Mouse (Mus musculus) hindbrain, embryonic 10.5 days (tissue): Measurements from ENCODE around the gene Fundc1. TPM values are rescaled to one million over a fixed set of nuclear protein-coding genes. Genes with fewer than 3 reads are reported as not detected.
"Not testable (repeated sequence)": the region's sequence is repeated elsewhere in the genome, so short reads cannot be mapped to it uniquely, and the experiment has no call there.

Experiments used
- DNase-seq: peaks from one replicate; pipeline ENCODE4 v3.0.0-alpha.2; 2017; ENCODE audit warnings: low spot score
- H3K27ac ChIP-seq: fragments of 300-500 bp; sonication (generic); 2 replicates; pipeline ENCODE4 v1.5.1; 2016; ENCODE audit warnings: mild to moderate bottlenecking, moderate library complexity
- H3K27me3 ChIP-seq: fragments of 300-500 bp; sonication (generic); 2 replicates; pipeline ENCODE4 v1.6.1; 2016; ENCODE audit warnings: mild to moderate bottlenecking; ENCODE audit not compliant: poor library complexity, insufficient read depth, severe bottlenecking
- H3K36me3 ChIP-seq: fragments of 300-500 bp; sonication (generic); 2 replicates; pipeline ENCODE4 v1.6.1; 2016; ENCODE audit warnings: mild to moderate bottlenecking, moderate library complexity
- H3K4me1 ChIP-seq: fragments of 300-500 bp; sonication (generic); replicated peaks from 2 replicates; pipeline ENCODE4 v1.6.1; 2016; ENCODE audit warnings: mild to moderate bottlenecking
- H3K4me3 ChIP-seq: fragments of 300-500 bp; sonication (generic); 2 replicates; pipeline ENCODE4 v1.5.1; 2016; ENCODE audit warnings: mild to moderate bottlenecking, moderate library complexity
- H3K9me3 ChIP-seq: fragments of 300-500 bp; sonication (generic); 2 replicates; pipeline ENCODE4 v1.6.1; 2016; ENCODE audit warnings: mild to moderate bottlenecking, moderate library complexity
- WGBS: fragments of 180-500 bp; shearing (Covaris S2); methylation state at CpG from one replicate; pipeline ENCODE4 v1.1.7; 2016; 5-methylcytosine and 5-hydroxymethylcytosine counted together
- polyA plus RNA-seq: library from polyadenylated mRNA; unstranded; fragments of >200 nt; fragmentation: Nextera tagmentation; extraction: Ambion mirVana; gene quantifications from 2 replicates; pipeline ENCODE4 v1.2.1, GENCODE M21; 2016

The Fundc1 gene
- 39.2 and 44.7 TPM in 2 replicates for polyA plus RNA-seq

DNA sequence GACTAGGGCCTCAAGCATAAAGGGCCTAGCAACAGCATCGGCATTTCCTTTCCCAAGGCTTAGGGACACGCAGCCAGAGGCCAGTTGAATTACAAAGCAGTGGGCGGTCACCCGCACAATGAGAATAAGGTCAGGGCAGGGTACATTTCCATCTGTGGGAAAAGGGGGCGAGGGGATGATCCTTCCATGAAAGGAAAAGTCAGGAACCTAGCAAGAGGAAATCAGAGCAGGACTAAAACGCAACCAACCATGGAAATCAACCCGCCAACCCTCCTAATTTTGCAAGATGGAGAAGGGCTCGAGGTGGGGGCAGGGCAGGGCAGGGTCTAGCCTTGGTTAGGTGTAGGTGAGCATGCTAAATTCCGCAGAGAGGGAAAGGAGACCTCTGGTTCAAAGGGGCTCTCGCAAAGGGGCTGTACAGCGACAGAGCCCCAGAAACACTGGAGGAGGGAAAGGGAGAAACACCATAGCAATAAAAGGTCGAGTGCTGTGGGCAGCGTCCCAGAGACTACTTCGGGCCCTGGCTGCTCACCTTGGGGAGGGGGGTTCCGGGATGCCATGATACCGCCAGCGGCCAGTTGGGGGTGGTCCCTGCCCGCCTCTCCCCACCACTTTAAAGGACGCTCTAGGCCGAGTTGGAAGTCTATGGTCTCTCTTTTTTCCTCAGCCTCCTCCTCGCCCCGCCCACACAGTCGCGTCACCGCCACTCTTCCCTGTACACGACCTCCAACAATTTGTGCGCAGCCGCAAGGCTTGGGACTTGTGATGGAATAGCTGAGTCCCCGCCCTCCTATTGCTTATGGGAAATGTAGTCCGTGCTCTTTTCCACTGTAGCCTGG, at the start of gene Fundc1:
Gene Fundc1, minus strand, starts transcription at position 705 of the 839 bp plus-strand sequence.
- DNase-seq, result peak; percentile 91
- WGBS, result 7% methylated on average over 30 of the region's 30 CpGs
- Histone ChIP-seq H3K27ac (peak within 1 kb of the TSS; percentile 90), H3K4me3 (peak within 1 kb of the TSS; percentile 54), H3K4me1 (no peaks in the 10 kb centered on the region), H3K9me3 (no peaks in the 10 kb centered on the region), H3K27me3 (no peaks in the 10 kb centered on the region), H3K36me3 (no peaks in the 10 kb centered on the region)

DNA sequence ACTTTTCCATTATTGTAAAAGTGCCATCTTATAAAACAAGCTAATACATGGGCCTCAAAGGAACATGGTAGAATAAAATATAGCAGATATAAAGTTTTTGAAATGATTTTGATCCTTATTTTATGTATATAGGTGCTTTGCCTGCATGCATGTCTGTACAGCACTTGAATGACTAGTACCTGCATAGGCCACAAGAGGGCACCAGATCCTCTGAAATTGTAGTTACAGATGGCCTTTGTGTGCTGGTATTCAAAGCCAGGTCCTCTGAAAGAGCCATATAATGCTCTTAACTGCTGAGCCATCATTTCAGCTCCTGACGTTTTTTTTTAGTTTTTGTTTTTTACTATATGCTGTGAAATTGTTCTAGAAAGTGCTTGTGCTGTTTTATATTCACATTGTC, 39.1 kb upstream of the Fundc1 start:
- WGBS, result 91% methylated on average over 1 of the region's 1 CpGs
- Histone ChIP-seq H3K9me3 (no peaks in the 10 kb centered on the region), H3K4me1 (no peaks in the 10 kb centered on the region), H3K36me3 (no peaks in the 10 kb centered on the region), H3K27ac (no peak overlapping the region), H3K27me3 (no peaks in the 10 kb centered on the region), H3K4me3 (no peak overlapping the region)
- DNase-seq, result no peak

GRCm38 (mm10) chrX:17608763-17609162, 36.6 kb upstream of the Fundc1 start:
- H3K36me3 ChIP-seq, result no peaks in the 10 kb centered on the region
- DNase-seq, result no peak
- H3K27me3 ChIP-seq, result no peaks in the 10 kb centered on the region
- H3K4me3 ChIP-seq, result no peak overlapping the region
- no peaks in the 10 kb centered on the region for H3K9me3 ChIP-seq
- WGBS, result 76% methylated on average over 1 of the region's 1 CpGs
- no peak overlapping the region for H3K27ac ChIP-seq
- H3K4me1 ChIP-seq, result no peaks in the 10 kb centered on the region

DNA sequence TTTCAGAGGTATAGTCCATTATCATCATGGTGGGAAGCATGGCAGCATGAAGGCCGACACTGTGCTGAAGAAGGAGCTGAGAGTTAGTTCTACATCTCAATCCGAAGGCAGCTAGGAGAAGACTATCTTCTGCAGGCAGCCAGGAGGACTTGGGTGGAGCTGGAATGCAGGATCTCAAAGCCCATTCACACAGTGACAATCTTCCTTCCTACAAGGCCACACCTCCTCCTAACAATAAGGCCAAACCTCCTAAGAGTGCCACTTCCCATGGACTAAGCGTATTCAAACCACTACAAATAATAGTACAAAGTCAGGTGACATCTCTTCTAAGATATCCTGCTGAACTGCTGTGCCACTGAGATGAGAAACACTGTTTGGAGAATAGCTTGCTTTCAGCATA, 35.5 kb upstream of the Fundc1 start:
- 83% methylated on average over 3 of the region's 3 CpGs for WGBS
- no peak overlapping the region for H3K27ac ChIP-seq
- no peak for DNase-seq
- H3K4me1 ChIP-seq, result no peaks in the 10 kb centered on the region
- H3K36me3 ChIP-seq, result no peaks in the 10 kb centered on the region
- H3K27me3 ChIP-seq, result no peaks in the 10 kb centered on the region
- no peaks in the 10 kb centered on the region for H3K9me3 ChIP-seq
- H3K4me3 ChIP-seq, result no peak overlapping the region

DNA sequence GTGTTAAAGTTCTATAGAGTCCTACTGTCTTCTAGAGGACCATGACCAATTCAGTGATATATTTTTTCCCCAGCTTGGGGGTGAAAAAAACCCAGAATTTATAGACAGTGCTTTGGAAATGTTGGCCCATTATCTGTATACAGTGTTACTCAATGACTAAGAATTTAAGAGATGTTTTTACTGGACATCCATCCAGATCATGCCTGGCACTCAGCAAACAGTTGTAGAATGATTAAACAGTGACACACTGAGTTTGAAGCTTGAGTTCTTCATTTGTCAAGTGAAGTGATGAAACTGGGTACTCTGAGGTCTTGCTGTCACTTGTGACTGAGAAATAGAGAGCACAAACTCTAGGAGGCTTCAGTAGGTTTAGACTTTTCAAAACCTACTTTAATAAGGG, 21.2 kb upstream of the Fundc1 start:
- Histone ChIP-seq H3K4me3 (no peak overlapping the region), H3K36me3 (no peaks in the 10 kb centered on the region), H3K27ac (no peak overlapping the region), H3K4me1 (no peaks in the 10 kb centered on the region), H3K9me3 (no peaks in the 10 kb centered on the region), H3K27me3 (no peaks in the 10 kb centered on the region)
- no peak for DNase-seq

- H3K27ac ChIP-seq, result no peak overlapping the region
- DNase-seq, result no peak
- 58% methylated on average over 1 of the region's 1 CpGs for WGBS
- H3K36me3 ChIP-seq, result no peaks in the 10 kb centered on the region
- no peaks in the 10 kb centered on the region for H3K27me3 ChIP-seq
- no peak overlapping the region for H3K4me3 ChIP-seq
- H3K9me3 ChIP-seq, result no peaks in the 10 kb centered on the region
- H3K4me1 ChIP-seq, result no peaks in the 10 kb centered on the region
Observed at GRCm38 (mm10) chrX:17590745-17591144, 18.6 kb upstream of the Fundc1 start.

DNA sequence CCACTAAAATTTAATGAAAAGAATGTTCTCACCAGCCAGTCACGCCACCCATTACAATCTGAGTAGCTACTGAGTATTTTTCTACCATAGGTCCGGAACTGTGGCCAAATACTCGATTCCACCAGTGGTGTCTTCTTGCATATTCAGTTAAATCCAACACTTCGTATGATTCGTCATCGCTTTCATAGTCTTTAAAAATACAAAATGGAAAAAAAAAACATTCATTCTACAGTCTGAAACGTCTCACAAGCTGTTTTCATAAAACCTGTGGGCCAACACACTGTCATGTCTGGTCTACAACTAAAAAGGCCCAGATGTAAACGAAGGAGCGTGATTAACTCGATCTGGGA, 879 bp downstream of the Fundc1 start:
- peak overlapping the region; percentile 90 for H3K27ac ChIP-seq
- H3K36me3 ChIP-seq, result no peaks in the 10 kb centered on the region
- H3K9me3 ChIP-seq, result no peaks in the 10 kb centered on the region
- H3K27me3 ChIP-seq, result no peaks in the 10 kb centered on the region
- no peaks in the 10 kb centered on the region for H3K4me1 ChIP-seq
- DNase-seq, result no peak
- WGBS, result 25% methylated on average over 10 of the region's 10 CpGs
- peak overlapping the region; percentile 54 for H3K4me3 ChIP-seq

DNA sequence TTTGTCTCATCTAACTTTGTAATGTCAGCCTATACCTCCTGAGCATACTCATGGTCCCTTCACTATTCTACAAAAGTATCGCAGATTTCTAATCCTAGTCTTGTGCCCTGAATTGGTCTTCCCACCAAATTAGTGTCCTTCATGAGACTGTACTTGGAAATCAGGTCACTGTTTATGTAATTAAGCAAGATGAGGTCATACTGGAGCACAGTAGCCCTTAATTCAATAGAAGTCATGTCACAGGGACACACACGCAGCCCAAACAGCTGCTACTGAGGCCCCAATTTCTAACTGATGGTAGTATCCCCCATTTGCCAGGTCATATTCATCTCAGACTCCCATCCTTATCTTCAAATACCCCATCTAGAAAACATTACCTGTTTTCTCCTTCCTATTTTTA, 3.5 kb downstream of the Fundc1 start:
- no peaks in the 10 kb centered on the region for H3K27me3 ChIP-seq
- H3K36me3 ChIP-seq, result no peaks in the 10 kb centered on the region
- no peak for DNase-seq
- H3K4me1 ChIP-seq, result peaks cover 9% of the 10 kb centered on the region; the same call in 1 of the 2 replicates
- WGBS, result 87% methylated on average over 2 of the region's 2 CpGs
- no peak overlapping the region for H3K27ac ChIP-seq
- H3K9me3 ChIP-seq, result no peaks in the 10 kb centered on the region
- H3K4me3 ChIP-seq, result no peak overlapping the region

GRCm38 (mm10) chrX:17565743-17566142, 6.4 kb downstream of the Fundc1 start:
- DNase-seq, result no peak
- Histone ChIP-seq H3K36me3 (no peaks in the 10 kb centered on the region), H3K4me1 (peaks cover 9% of the 10 kb centered on the region; the same call in 1 of the 2 replicates), H3K4me3 (no peak overlapping the region), H3K9me3 (no peaks in the 10 kb centered on the region), H3K27ac (no peak overlapping the region), H3K27me3 (no peaks in the 10 kb centered on the region)

DNA sequence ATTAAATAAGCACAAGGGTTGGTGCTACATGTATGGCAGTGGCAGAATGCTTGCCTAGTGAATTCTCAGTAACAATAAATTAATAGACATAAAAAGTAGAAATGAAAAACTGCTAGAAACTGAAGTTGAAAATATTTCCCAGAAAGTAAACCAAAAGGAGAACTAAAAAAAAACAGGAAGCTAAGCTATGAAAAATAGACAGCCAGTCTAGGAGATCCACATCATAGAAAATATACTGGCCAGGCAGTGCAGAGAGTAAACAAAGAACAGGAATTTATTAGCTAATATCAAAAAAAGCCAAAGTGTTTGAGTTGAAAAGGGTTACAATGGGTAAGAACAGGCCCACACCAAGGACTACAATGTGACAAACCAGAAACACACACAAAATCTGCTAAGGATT, 7.4 kb downstream of the Fundc1 start:
- H3K27me3 ChIP-seq, result no peaks in the 10 kb centered on the region
- H3K4me3 ChIP-seq, result no peak overlapping the region
- no peaks in the 10 kb centered on the region for H3K36me3 ChIP-seq
- H3K27ac ChIP-seq, result peak overlapping the region; percentile 62
- H3K4me1 ChIP-seq, result peaks cover 9% of the 10 kb centered on the region; the same call in 1 of the 2 replicates
- H3K9me3 ChIP-seq, result no peaks in the 10 kb centered on the region
- no peak for DNase-seq

DNA sequence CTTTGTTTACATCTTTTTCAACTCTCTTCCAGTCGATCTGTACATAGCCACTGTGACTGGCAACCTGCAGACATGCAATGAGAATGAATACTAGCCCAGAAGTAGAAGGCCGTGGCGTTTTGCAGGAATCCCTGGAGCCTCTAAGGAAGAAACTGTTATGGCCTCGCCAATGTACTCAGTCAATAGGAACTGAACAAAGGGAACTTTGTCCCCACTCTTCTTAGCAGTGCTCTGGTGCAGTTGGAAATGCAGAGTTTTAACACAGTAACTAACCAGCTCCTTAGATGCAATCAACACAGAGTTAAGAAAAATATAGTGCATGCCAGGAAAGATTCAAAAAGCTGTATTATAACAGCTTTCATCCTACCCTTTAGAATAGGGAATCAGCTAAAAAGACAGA, 13.4 kb downstream of the Fundc1 start:
- 40% methylated on average over 4 of the region's 4 CpGs for WGBS
- 0 out of 2 replicates have a peak overlapping the region, but pooled peaks have one; percentile 23 for H3K27ac ChIP-seq
- H3K9me3 ChIP-seq, result no peaks in the 10 kb centered on the region
- DNase-seq, result no peak
- H3K4me3 ChIP-seq, result no peak overlapping the region
- H3K36me3 ChIP-seq, result no peaks in the 10 kb centered on the region
- H3K27me3 ChIP-seq, result no peaks in the 10 kb centered on the region
- H3K4me1 ChIP-seq, result peaks cover under 1% of the 10 kb centered on the region; the same call in 1 of the 2 replicates

- H3K27me3 ChIP-seq, result no peaks in the 10 kb centered on the region
- WGBS, result 73% methylated on average over 4 of the region's 4 CpGs
- H3K4me1 ChIP-seq, result no peaks in the 10 kb centered on the region
- no peak overlapping the region for H3K27ac ChIP-seq
- H3K36me3 ChIP-seq, result no peaks in the 10 kb centered on the region
- H3K4me3 ChIP-seq, result no peak overlapping the region
- no peak for DNase-seq
- no peaks in the 10 kb centered on the region for H3K9me3 ChIP-seq
Observed at GRCm38 (mm10) chrX:17554488-17554887, 17.6 kb downstream of the Fundc1 start.

DNA sequence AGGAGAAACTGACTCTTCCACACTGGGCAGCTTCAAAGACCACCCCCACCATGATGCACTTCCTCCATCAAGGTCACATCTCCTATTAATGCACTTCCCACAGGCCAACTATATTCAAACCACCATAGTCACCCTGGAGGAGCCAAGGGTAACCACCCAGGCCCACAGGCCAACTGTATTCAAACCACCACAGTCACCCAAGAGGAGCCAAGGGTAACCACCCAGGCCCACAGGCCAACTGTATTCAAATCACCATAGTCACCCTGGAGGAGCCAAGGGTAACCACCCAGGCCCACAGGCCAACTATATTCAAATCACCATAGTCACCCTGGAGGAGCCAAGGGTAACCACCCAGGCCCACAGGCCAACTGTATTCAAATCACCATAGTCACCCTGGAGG, 20.5 kb downstream of the Fundc1 start:
- H3K4me3 ChIP-seq, H3K4me1 ChIP-seq, DNase-seq, H3K36me3 ChIP-seq, H3K27ac ChIP-seq, H3K27me3 ChIP-seq, H3K9me3 ChIP-seq: not testable (repeated sequence)
